8 mouse cellular contexts compared by ENCODE assay signal in genomic region chr11:74927236-74927725, GRCm38 (mm10). TPM values are rescaled to one million over a fixed set of nuclear protein-coding genes. Genes with fewer than 3 reads are reported as not detected.
DNase-seq lines count a peak whose midpoint lies in the region; ATAC-seq lines count a peak whose summit lies in the region.

No protein-coding gene starts in this region.

- 89% methylated on average over 2 of the region's 2 CpGs for WGBS in heart, embryonic 15.5 days
- 96% methylated on average over 2 of the region's 2 CpGs for WGBS in neural tube, embryonic 15.5 days

- no peak for DNase-seq in heart, postnatal 14 days
- peak; percentile 20 for DNase-seq in induced T-regulatory cell, adult 2 months (ENCODE audit: low read depth)
- no peak for DNase-seq in frontal cortex, postnatal 14 days (ENCODE audit: low spot score in 2 of 2)
- DNase-seq in left cerebral cortex, adult 9 months (ENCODE audit: low spot score in 2 of 2), result no peak

- H3K27me3 ChIP-seq in heart, embryonic 15.5 days, result no peaks in the 10 kb centered on the region
- H3K27me3 ChIP-seq in megakaryocyte, embryonic 14.5 days (replicated peaks), result no peaks in the 10 kb centered on the region
- H3K27me3 ChIP-seq in neural tube, embryonic 15.5 days (replicated peaks), result no peaks in the 10 kb centered on the region

- peak overlapping the region; percentile 71 for H3K4me2 ChIP-seq in heart, embryonic 15.5 days
- peak overlapping the region; percentile 64 for H3K4me2 ChIP-seq in neural tube, embryonic 15.5 days

- no peak for ATAC-seq in heart, embryonic 15.5 days (replicated peaks; ENCODE audit: insufficient number of reproducible peaks, insufficient read depth, low FRiP score, low read depth)
- ATAC-seq in megakaryocyte, adult 5-6 weeks (ENCODE audit: poor library complexity, severe bottlenecking), result no peak
- no peak for ATAC-seq in neural tube, embryonic 15.5 days (ENCODE audit: low FRiP score)

- H3K9ac ChIP-seq in heart, embryonic 15.5 days, result peak overlapping the region; percentile 96; the same call in 1 of the 2 replicates
- H3K9ac ChIP-seq in neural tube, embryonic 15.5 days (replicated peaks), result no peak overlapping the region

- H3K9me3 ChIP-seq in heart, embryonic 15.5 days (replicated peaks), result no peaks in the 10 kb centered on the region
- H3K9me3 ChIP-seq in megakaryocyte, embryonic 14.5 days, result no peaks in the 10 kb centered on the region
- H3K9me3 ChIP-seq in neural tube, embryonic 15.5 days (replicated peaks), result no peaks in the 10 kb centered on the region

- H3K4me3 ChIP-seq in heart, embryonic 15.5 days, result peak overlapping the region; percentile 98; the same call in 1 of the 2 replicates
- peak overlapping the region; percentile 100 for H3K4me3 ChIP-seq in megakaryocyte, embryonic 14.5 days (replicated peaks)
- no peak overlapping the region for H3K4me3 ChIP-seq in neural tube, embryonic 15.5 days (replicated peaks)

- peaks cover 20% of the 10 kb centered on the region for H3K4me1 ChIP-seq in heart, embryonic 15.5 days (replicated peaks)
- H3K4me1 ChIP-seq in megakaryocyte, embryonic 14.5 days, result peaks cover 44% of the 10 kb centered on the region
- H3K4me1 ChIP-seq in neural tube, embryonic 15.5 days, result peaks cover 24% of the 10 kb centered on the region

- peaks cover 9% of the 10 kb centered on the region for H3K36me3 ChIP-seq in heart, embryonic 15.5 days
- peaks cover 32% of the 10 kb centered on the region for H3K36me3 ChIP-seq in megakaryocyte, embryonic 14.5 days (replicated peaks; ENCODE audit: low read length)
- H3K36me3 ChIP-seq in neural tube, embryonic 15.5 days, result peaks cover 18% of the 10 kb centered on the region

- H3K27ac ChIP-seq in heart, embryonic 15.5 days, result peak overlapping the region; percentile 27; the same call in 1 of the 2 replicates
- H3K27ac ChIP-seq in neural tube, embryonic 15.5 days (replicated peaks), result no peak overlapping the region

- intact Hi-C loops in heart, postnatal 14 days (cut with DNase I), result no loop called here

RNA-seq across cellular contexts. Expression of gene Srr, which starts 1.5 kb away (rescaled TPM):
- polyA plus RNA-seq in heart, embryonic 15.5 days (2015; fragmentation: Nextera tagmentation; extraction: Ambion mirVana), result 18.7 and 22.6 TPM in 2 replicates
- total RNA-seq in heart, postnatal 14 days (2021), result 10 to 100 TPM; 31.5 to 34.3 TPM
- 1.3 TPM in 1 of 2 replicates, not detected in the other for polyA plus RNA-seq in megakaryocyte, embryonic 14.5 days (2012; ENCODE audit: insufficient read depth, low replicate concordance)
- 6.1 and 7.7 TPM in 2 replicates for total RNA-seq in megakaryocyte, adult 5-6 weeks (2015)
- total RNA-seq in megakaryocyte, adult 5-6 weeks (2017), result 3.3 and 8.5 TPM in 2 replicates
- 38.0 and 38.1 TPM in 2 replicates for polyA plus RNA-seq in neural tube, embryonic 15.5 days (2015; fragmentation: Nextera tagmentation; extraction: Ambion mirVana)

RNA-seq across cellular contexts. Expression of gene Smg6, which starts 1.7 kb away (rescaled TPM):
- polyA plus RNA-seq in heart, embryonic 15.5 days (2015; fragmentation: Nextera tagmentation; extraction: Ambion mirVana), result 10.0 and 11.4 TPM in 2 replicates
- total RNA-seq in heart, postnatal 14 days (2021), result 10 to 100 TPM; 19.2 to 20.9 TPM
- polyA plus RNA-seq in megakaryocyte, embryonic 14.5 days (2012; ENCODE audit: insufficient read depth, low replicate concordance), result 30.5 and 35.3 TPM in 2 replicates
- total RNA-seq in megakaryocyte, adult 5-6 weeks (2015), result 13.4 and 15.9 TPM in 2 replicates
- total RNA-seq in megakaryocyte, adult 5-6 weeks (2017), result 18.3 and 20.5 TPM in 2 replicates
- 13.3 and 14.3 TPM in 2 replicates for polyA plus RNA-seq in neural tube, embryonic 15.5 days (2015; fragmentation: Nextera tagmentation; extraction: Ambion mirVana)

RNA-seq across cellular contexts. Expression of gene Tsr1, which starts 29.4 kb away (rescaled TPM):
- 19.2 and 25.9 TPM in 2 replicates for polyA plus RNA-seq in heart, embryonic 15.5 days (2015; fragmentation: Nextera tagmentation; extraction: Ambion mirVana)
- 10 to 100 TPM; 13.5 to 14.2 TPM for total RNA-seq in heart, postnatal 14 days (2021)
- polyA plus RNA-seq in megakaryocyte, embryonic 14.5 days (2012; ENCODE audit: insufficient read depth, low replicate concordance), result 6.4 TPM in 1 of 2 replicates, not detected in the other
- total RNA-seq in megakaryocyte, adult 5-6 weeks (2015), result 7.7 and 9.1 TPM in 2 replicates
- 17.3 and 18.7 TPM in 2 replicates for total RNA-seq in megakaryocyte, adult 5-6 weeks (2017)
- 28.1 and 32.8 TPM in 2 replicates for polyA plus RNA-seq in neural tube, embryonic 15.5 days (2015; fragmentation: Nextera tagmentation; extraction: Ambion mirVana)

RNA-seq across cellular contexts. Expression of gene Sgsm2, which starts 30.4 kb away (rescaled TPM):
- polyA plus RNA-seq in heart, embryonic 15.5 days (2015; fragmentation: Nextera tagmentation; extraction: Ambion mirVana), result 3.5 and 5.5 TPM in 2 replicates
- 1 to 10 TPM; 7.0 to 7.3 TPM for total RNA-seq in heart, postnatal 14 days (2021)
- 3.6 and 5.7 TPM in 2 replicates for polyA plus RNA-seq in megakaryocyte, embryonic 14.5 days (2012; ENCODE audit: insufficient read depth, low replicate concordance)
- total RNA-seq in megakaryocyte, adult 5-6 weeks (2015), result 0.64 and 1.1 TPM in 2 replicates
- 1.2 and 1.6 TPM in 2 replicates for total RNA-seq in megakaryocyte, adult 5-6 weeks (2017)
- polyA plus RNA-seq in neural tube, embryonic 15.5 days (2015; fragmentation: Nextera tagmentation; extraction: Ambion mirVana), result 24.1 and 27.3 TPM in 2 replicates
